Mouse (Mus musculus) forebrain, postnatal 0 days (tissue): ENCODE measurements around the gene Tnr. TPM values are rescaled to one million over a fixed set of nuclear protein-coding genes. Genes with fewer than 3 reads are reported as not detected.
A peak's percentile ranks its signal among the peaks of the same experiment; 100 is the strongest.

Experiments used
- ATAC-seq: fragments of 200-750 bp; cut with Nextera tagmentation; 2 replicates; pipeline ENCODE4 v1.8.0; 2017; ENCODE audit warnings: mild to moderate bottlenecking, moderate library complexity
- DNase-seq: peaks from one replicate; pipeline ENCODE4 v3.0.0-alpha.2; 2015
- H3K27ac ChIP-seq: fragments of 300-500 bp; sonication (generic); 2 replicates; pipeline ENCODE4 v1.5.1; 2014; ENCODE audit warnings: low read depth, mild to moderate bottlenecking, antibody characterized with exemption, low read length, moderate library complexity, mixed read lengths
- H3K27me3 ChIP-seq: fragments of 300-500 bp; sonication (generic); 2 replicates; pipeline ENCODE4 v1.6.1; 2014; ENCODE audit warnings: mild to moderate bottlenecking, low read length, mixed read lengths; ENCODE audit not compliant: insufficient read depth
- H3K36me3 ChIP-seq: fragments of 300-500 bp; sonication (generic); 2 replicates; pipeline ENCODE4 v1.6.1; 2014; ENCODE audit warnings: mild to moderate bottlenecking, moderate library complexity; ENCODE audit not compliant: insufficient read depth
- H3K4me1 ChIP-seq: fragments of 300-500 bp; sonication (generic); 2 replicates; pipeline ENCODE4 v1.6.1; 2014; ENCODE audit warnings: antibody characterized with exemption; ENCODE audit not compliant: insufficient read depth
- H3K4me2 ChIP-seq: fragments of 300-500 bp; sonication (generic); 2 replicates; pipeline ENCODE4 v1.6.1; 2014; ENCODE audit warnings: low read depth, mild to moderate bottlenecking, moderate library complexity
- H3K4me3 ChIP-seq: fragments of 300-500 bp; sonication (generic); 2 replicates; pipeline ENCODE4 v1.5.1; 2014; ENCODE audit warnings: low read depth, low read length, mixed read lengths
- H3K9ac ChIP-seq: fragments of 300-500 bp; sonication (generic); 2 replicates; pipeline ENCODE4 v1.6.1; 2014; ENCODE audit warnings: mild to moderate bottlenecking
- H3K9me3 ChIP-seq: fragments of 300-500 bp; sonication (generic); 2 replicates; pipeline ENCODE4 v1.6.1; 2016; ENCODE audit warnings: low read length
- CTCF ChIP-seq: sonication (generic); IDR thresholded peaks from 2 replicates; pipeline ENCODE4 v1.5.1; 2016; ENCODE audit warnings: antibody characterized with exemption, control low read depth, low read depth
- WGBS: fragments of 180-500 bp; shearing (Covaris S2); extraction: QIAGEN DNeasy Blood & Tissue Kit; methylation state at CpG from one replicate; pipeline ENCODE4 v1.1.7; 2014; 5-methylcytosine and 5-hydroxymethylcytosine counted together
- polyA plus RNA-seq: library from polyadenylated mRNA; unstranded; fragments of >200 nt; fragmentation: Nextera tagmentation; extraction: Ambion mirVana; gene quantifications from 2 replicates; pipeline ENCODE4 v1.2.1, GENCODE M21; 2015
- total RNA-seq: library from RNA; depleted of rRNA; stranded (reverse); fragments of >200 nt; gene quantifications from 2 replicates; pipeline ENCODE4 v1.2.3, GENCODE M21; 2014

Tnr gene
- total and polyA plus RNA-seq, 2 experiments from 2014 or later, result 4.1 to 45.7 TPM

DNA sequence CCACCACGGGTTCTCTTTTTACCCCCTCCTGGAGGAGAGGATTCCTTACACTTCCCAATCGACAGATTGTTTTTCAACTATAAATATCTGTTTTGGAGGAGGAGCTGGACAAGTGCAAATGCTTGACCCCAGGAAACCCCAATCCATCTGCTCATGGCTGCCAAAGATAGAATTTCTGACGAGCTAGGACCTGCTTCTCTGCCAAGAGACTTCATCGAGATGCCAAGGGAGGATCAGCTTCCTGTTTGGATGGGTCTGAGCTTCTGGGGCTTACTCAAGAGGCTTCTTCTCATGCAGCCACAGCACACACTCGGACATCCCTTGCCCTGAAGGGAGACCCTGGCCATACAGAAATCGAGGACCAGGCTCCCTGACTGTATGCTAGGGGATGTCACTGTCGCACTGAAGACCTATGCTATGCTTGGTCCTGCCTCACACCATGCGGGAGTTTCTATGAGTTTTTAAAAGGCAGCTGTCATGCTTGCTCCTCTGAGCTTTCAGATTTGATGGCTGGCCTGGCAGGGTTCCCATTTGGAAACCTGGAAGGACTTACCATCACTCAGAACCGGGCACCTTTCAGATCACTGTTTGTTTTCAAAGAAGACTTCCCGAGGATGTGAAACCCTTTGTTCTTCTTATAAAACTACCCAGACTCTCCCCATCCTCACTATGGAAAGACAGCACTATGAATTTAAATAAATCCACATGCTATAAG, 154.8 kb downstream of the Tnr start:
- H3K36me3 ChIP-seq, result no peaks in the 10 kb centered on the region
- no peak overlapping the region for H3K9ac ChIP-seq
- H3K27me3 ChIP-seq, result no peaks in the 10 kb centered on the region
- no peak for TF ChIP-seq CTCF
- 53% methylated on average over 10 of the region's 10 CpGs for WGBS
- no peak overlapping the region for H3K4me2 ChIP-seq
- no peak for ATAC-seq
- no peak overlapping the region for H3K4me3 ChIP-seq
- H3K27ac ChIP-seq, result no peak overlapping the region
- H3K4me1 ChIP-seq, result peaks cover 10% of the 10 kb centered on the region; the same call in 1 of the 2 replicates
- no peaks in the 10 kb centered on the region for H3K9me3 ChIP-seq
- DNase-seq, result peak; percentile 35

DNA sequence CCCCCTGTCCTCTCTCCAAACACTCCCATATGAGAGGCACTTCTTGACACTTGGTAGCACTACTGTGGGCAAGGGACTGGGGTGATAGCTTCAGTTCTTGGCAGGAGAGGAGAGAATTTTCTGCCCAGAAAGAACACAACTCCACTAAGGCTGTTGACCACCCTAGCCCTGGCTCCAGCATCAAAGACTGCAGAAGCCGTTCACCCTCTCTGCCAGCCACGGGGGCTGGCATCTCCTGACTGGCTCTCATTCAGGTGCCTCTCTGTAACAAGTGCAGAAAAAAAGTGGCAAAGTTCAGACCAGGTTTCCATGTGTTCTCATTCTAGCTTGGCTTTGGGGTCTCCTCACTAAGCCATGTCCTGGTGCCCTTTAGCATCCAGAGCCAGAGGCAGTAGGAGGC, 157.7 kb downstream of the Tnr start:
- Histone ChIP-seq H3K36me3 (no peaks in the 10 kb centered on the region), H3K4me3 (no peak overlapping the region), H3K27ac (no peak overlapping the region), H3K4me2 (no peak overlapping the region), H3K27me3 (no peaks in the 10 kb centered on the region), H3K9me3 (no peaks in the 10 kb centered on the region), H3K4me1 (peaks cover 12% of the 10 kb centered on the region; the same call in 1 of the 2 replicates), H3K9ac (no peak overlapping the region)
- ATAC-seq, result peak; percentile 70; the same call in 1 of the 2 replicates
- no peak for TF ChIP-seq CTCF
- 51% methylated on average over 2 of the region's 2 CpGs for WGBS
- no peak for DNase-seq

DNA sequence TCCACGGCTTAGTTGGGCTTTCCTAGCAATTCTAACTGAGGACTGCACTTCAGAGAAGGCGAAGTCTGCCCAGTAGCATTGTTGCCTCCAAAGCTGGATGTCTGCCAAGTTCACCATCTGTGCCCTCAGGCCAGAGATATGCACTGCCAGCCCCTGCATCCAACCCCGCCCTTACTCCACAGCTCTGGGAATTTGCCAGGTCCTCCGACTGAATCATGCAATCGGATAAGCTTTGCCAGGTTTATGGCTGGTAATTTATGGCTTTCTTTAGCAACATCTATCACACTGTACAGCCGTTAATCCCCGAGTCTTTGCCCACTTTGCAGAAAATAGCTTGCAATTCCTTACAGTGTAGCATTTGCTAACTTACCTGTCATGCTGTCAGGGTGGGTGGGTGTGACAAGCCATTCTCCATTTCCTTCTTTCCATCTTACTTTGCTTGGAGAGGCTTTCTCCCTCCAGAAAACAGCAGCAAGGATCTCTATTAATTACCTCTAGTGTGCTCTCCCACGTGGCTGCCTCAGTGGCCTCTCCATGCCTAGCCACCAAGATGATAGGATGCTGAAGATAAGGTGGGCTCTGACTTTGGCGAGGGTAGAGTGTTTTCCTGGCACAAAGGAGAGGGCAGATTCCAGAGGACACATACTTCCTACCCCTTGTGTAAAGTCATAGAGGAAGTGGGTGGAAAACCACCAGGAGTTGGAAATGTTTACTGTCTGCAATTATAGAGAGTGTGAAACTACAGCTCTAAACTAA, 163.1 kb downstream of the Tnr start:
- H3K27ac ChIP-seq, result no peak overlapping the region
- TF ChIP-seq CTCF, result no peak
- no peak overlapping the region for H3K9ac ChIP-seq
- H3K4me1 ChIP-seq, result peaks cover 18% of the 10 kb centered on the region; the same call in 1 of the 2 replicates
- no peaks in the 10 kb centered on the region for H3K27me3 ChIP-seq
- H3K4me3 ChIP-seq, result no peak overlapping the region
- 24% methylated on average over 9 of the region's 9 CpGs for WGBS
- ATAC-seq (peak; percentile 79), DNase-seq (peak; percentile 82)
- H3K36me3 ChIP-seq, result no peaks in the 10 kb centered on the region
- no peaks in the 10 kb centered on the region for H3K9me3 ChIP-seq
- H3K4me2 ChIP-seq, result no peak overlapping the region

DNA sequence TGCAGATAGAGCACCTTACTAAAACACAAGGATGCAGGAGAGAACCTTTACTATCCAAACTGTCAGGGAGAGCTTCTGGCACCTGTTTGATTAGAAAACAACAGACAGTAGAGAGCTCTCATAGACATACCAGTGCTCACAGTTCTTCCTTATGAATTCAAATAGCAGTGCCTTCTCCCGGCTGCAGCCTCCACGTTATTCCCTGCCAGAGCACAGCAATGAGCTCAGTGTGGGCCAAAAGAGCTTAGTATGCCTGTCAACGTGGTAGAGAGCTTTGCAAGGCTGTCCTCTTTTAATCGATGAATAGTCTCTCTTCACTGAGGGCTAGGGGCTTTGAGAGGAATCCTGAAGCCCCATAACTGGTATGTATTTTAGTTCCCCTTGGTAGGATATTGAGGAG, 173.1 kb downstream of the Tnr start:
- no peaks in the 10 kb centered on the region for H3K36me3 ChIP-seq
- WGBS, result 20% methylated on average over 4 of the region's 4 CpGs
- H3K27ac ChIP-seq, result no peak overlapping the region
- no peaks in the 10 kb centered on the region for H3K9me3 ChIP-seq
- no peaks in the 10 kb centered on the region for H3K27me3 ChIP-seq
- H3K4me2 ChIP-seq, result no peak overlapping the region
- H3K4me1 ChIP-seq, result peaks cover 4% of the 10 kb centered on the region; the same call in 1 of the 2 replicates
- ATAC-seq (peak; percentile 47), DNase-seq (no peak)
- H3K4me3 ChIP-seq, result no peak overlapping the region
- H3K9ac ChIP-seq, result no peak overlapping the region
- no peak for TF ChIP-seq CTCF

DNA sequence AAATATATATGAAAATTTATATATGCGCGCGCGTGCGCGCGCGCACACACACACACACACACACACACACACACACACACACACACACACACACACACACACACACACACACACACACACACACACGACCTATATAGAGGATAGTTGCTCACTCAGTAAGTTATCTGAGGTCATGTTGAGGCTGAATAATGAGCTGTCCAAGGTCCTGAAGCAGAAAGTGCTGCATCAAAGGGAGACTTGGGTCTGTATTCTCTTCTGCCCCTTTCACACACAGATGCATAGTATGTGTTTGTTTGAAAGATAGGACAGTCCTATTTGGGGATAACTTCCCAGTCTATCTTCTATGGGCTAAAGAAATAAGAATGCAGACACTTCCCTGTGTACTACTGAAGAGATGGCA, 178.5 kb downstream of the Tnr start:
- TF ChIP-seq CTCF, result no peak
- Histone ChIP-seq H3K9me3 (no peaks in the 10 kb centered on the region), H3K27ac (no peak overlapping the region), H3K4me1 (no peaks in the 10 kb centered on the region), H3K27me3 (no peaks in the 10 kb centered on the region), H3K4me3 (no peak overlapping the region), H3K36me3 (no peaks in the 10 kb centered on the region), H3K4me2 (no peak overlapping the region), H3K9ac (no peak overlapping the region)
- WGBS, result 82% methylated on average over 9 of the region's 9 CpGs
- DNase-seq (no peak), ATAC-seq (no peak)

DNA sequence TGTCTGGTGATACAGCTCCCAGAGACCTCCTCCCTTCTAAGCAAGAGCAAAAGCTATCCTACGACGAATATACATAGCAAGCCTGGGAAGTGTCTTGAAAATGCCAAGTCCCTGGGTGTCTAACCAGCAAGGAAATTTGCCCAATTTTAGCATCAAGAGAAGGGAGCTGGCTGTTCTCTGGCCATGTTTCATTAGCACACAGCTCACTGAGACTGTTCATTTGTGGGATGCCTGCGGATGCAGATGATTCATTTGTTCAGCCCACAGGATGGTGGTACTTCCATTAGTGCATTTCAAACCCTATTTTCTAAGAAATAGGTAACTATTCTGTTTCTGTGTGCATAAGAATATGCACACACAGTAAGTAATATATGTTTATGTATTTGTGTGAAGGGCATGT, 181.4 kb downstream of the Tnr start:
- Histone ChIP-seq H3K27ac (no peak overlapping the region), H3K4me3 (no peak overlapping the region), H3K4me2 (no peak overlapping the region), H3K9ac (no peak overlapping the region), H3K4me1 (no peaks in the 10 kb centered on the region), H3K27me3 (no peaks in the 10 kb centered on the region), H3K36me3 (no peaks in the 10 kb centered on the region), H3K9me3 (no peaks in the 10 kb centered on the region)
- ATAC-seq (no peak), DNase-seq (no peak)
- TF ChIP-seq CTCF, result no peak
- WGBS, result 70% methylated on average over 3 of the region's 3 CpGs

DNA sequence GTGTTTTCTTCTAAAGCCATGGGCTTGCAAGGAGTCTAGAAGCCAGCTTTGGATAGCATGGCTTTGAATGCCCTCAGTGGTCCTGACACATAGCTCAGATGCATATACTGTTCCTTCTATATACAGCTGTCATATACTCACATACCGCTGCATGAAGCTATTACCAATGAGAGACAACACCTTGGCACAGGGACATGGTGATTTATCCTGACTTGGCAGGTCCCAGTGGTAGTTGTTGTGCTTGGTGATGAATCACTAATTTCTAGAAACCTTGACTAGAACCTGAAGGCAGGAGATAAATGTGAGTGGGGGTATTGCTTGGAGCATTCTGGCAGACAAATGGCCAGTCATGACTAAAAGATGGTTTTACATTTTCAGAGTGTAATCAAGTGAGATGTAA, 192.7 kb downstream of the Tnr start:
- no peaks in the 10 kb centered on the region for H3K4me1 ChIP-seq
- whole genome bisulfite sequencing, result 84% methylated on average over 1 of the region's 1 CpGs
- no peak for DNase-seq
- no peak for TF ChIP-seq CTCF
- H3K9me3 ChIP-seq, result no peaks in the 10 kb centered on the region
- H3K4me3 ChIP-seq, result no peak overlapping the region
- H3K27ac ChIP-seq, result no peak overlapping the region
- no peak for ATAC-seq
- H3K4me2 ChIP-seq, result no peak overlapping the region
- H3K27me3 ChIP-seq, result no peaks in the 10 kb centered on the region
- H3K36me3 ChIP-seq, result no peaks in the 10 kb centered on the region
- H3K9ac ChIP-seq, result no peak overlapping the region
